Mouse (Mus musculus) MEL (cell line): ENCODE measurements around the gene Tmtc1. TPM values are rescaled to one million over a fixed set of nuclear protein-coding genes. Genes with fewer than 3 reads are reported as not detected.
A peak's percentile ranks its signal among the peaks of the same experiment; 100 is the strongest.

Source experiments
- DNase-seq: peaks from one replicate; pipeline ENCODE4 v3.0.0; 2011; ENCODE audit warnings: low read depth, low spot score
- H3K27ac ChIP-seq: 2 replicates; pipeline ENCODE4 v1.5.1; 2012; ENCODE audit warnings: low read depth, mild to moderate bottlenecking, control low read depth, low read length, moderate library complexity; ENCODE audit not compliant: control insufficient read depth
- H3K27me3 ChIP-seq, 2 experiments: fragments of 150-350 bp in 1 of 2; sonication (generic) in 1 of 2; 2 replicates each; pipeline ENCODE4 v1.6.1; 2012; ENCODE audit warnings: low read length in 2 of 2, mild to moderate bottlenecking in 2 of 2, improper control_type of control experiment in 1 of 2, moderate library complexity in 1 of 2; ENCODE audit not compliant: insufficient read depth in 2 of 2, control insufficient read depth in 1 of 2
- H3K36me3 ChIP-seq, 2 experiments: 2 replicates each; pipeline ENCODE4 v1.6.1; 2012 to 2014; ENCODE audit warnings: low read length in 2 of 2, improper control_type of control experiment in 1 of 2, inconsistent platforms in 1 of 2, mild to moderate bottlenecking in 1 of 2; ENCODE audit not compliant: insufficient read depth in 2 of 2, control insufficient read depth in 1 of 2
- H3K4me1 ChIP-seq, 2 experiments: fragments of 150-350 bp in 1 of 2; sonication (generic) in 1 of 2; 2 replicates each; pipeline ENCODE4 v1.6.1; 2012; ENCODE audit warnings: low read length in 2 of 2, improper control_type of control experiment in 1 of 2, mild to moderate bottlenecking in 1 of 2; ENCODE audit not compliant: insufficient read depth in 2 of 2, control insufficient read depth in 1 of 2
- H3K4me3 ChIP-seq, 2 experiments: fragments of 150-350 bp in 1 of 2; sonication (generic) in 1 of 2; 2 replicates each; pipeline ENCODE4 v1.5.1; 2012; ENCODE audit warnings: low read depth in 2 of 2, low read length in 2 of 2, mild to moderate bottlenecking in 2 of 2, moderate library complexity in 2 of 2, control low read depth in 1 of 2, improper control_type of control experiment in 1 of 2; ENCODE audit not compliant: control insufficient read depth in 1 of 2, insufficient read depth in 1 of 2
- H3K79me2 ChIP-seq: 2 replicates; pipeline ENCODE4 v1.6.1; 2012; ENCODE audit warnings: mild to moderate bottlenecking, low read length, moderate library complexity; ENCODE audit not compliant: control insufficient read depth, poor library complexity, insufficient read depth
- H3K9ac ChIP-seq: 2 replicates; pipeline ENCODE4 v1.6.1; 2012; ENCODE audit warnings: low read depth, mild to moderate bottlenecking, control low read depth, low read length, moderate library complexity; ENCODE audit not compliant: control insufficient read depth, poor library complexity, severe bottlenecking
- H3K9me3 ChIP-seq: fragments of 150-350 bp; sonication (generic); replicated peaks from 2 replicates; pipeline ENCODE4 v1.6.1; 2012; ENCODE audit warnings: mild to moderate bottlenecking, low read length, improper control_type of control experiment, moderate library complexity; ENCODE audit not compliant: insufficient read depth
- BHLHE40 ChIP-seq: IDR thresholded peaks from 2 replicates; pipeline ENCODE4 v1.6.1; 2012; ENCODE audit warnings: low read depth, mild to moderate bottlenecking, inconsistent platforms, low read length, improper control_type of control experiment, borderline replicate concordance
- CHD2 ChIP-seq: IDR thresholded peaks from 2 replicates; pipeline ENCODE4 v1.6.1; 2011; ENCODE audit warnings: low read length, improper control_type of control experiment
- CTCF ChIP-seq, 3 experiments: IDR thresholded peaks in 2 of 3; conservative IDR thresholded peaks in 1 of 3; 2 replicates each; pipeline ENCODE4 v1.5.1; 2011 to 2012; ENCODE audit warnings: low read length in 3 of 3, low read depth in 2 of 3, mild to moderate bottlenecking in 2 of 3, improper control_type of control experiment in 1 of 3, inconsistent platforms in 1 of 3, mixed read lengths in 1 of 3, moderate library complexity in 1 of 3; ENCODE audit not compliant: control insufficient read depth in 1 of 3, insufficient read depth in 1 of 3, poor library complexity in 1 of 3, severe bottlenecking in 1 of 3
- E2F4 ChIP-seq: IDR thresholded peaks from 2 replicates; pipeline ENCODE4 v1.6.1; 2011; ENCODE audit warnings: low read depth, low read length, improper control_type of control experiment, borderline replicate concordance
- ELF1 ChIP-seq: IDR thresholded peaks from 2 replicates; pipeline ENCODE4 v1.6.1; 2014; ENCODE audit warnings: low read depth, mild to moderate bottlenecking, inconsistent platforms, low read length, improper control_type of control experiment, moderate library complexity
- ETS1 ChIP-seq: IDR thresholded peaks from 2 replicates; pipeline ENCODE4 v1.6.1; 2012; ENCODE audit warnings: low read depth, mild to moderate bottlenecking, inconsistent platforms, low read length, improper control_type of control experiment, moderate library complexity
- GABPA ChIP-seq: IDR thresholded peaks from 2 replicates; pipeline ENCODE4 v1.6.1; 2012; ENCODE audit warnings: low read depth, mild to moderate bottlenecking, inconsistent platforms, low read length, improper control_type of control experiment, moderate library complexity
- GATA1 ChIP-seq: IDR thresholded peaks from 2 replicates; pipeline ENCODE4 v1.6.1; 2011; ENCODE audit warnings: low read depth, low read length, improper control_type of control experiment
- HCFC1 ChIP-seq: IDR thresholded peaks from 2 replicates; pipeline ENCODE4 v1.6.1; 2012; ENCODE audit warnings: low read depth, mild to moderate bottlenecking, inconsistent platforms, low read length, improper control_type of control experiment, moderate library complexity
- JUND ChIP-seq: IDR thresholded peaks from 2 replicates; pipeline ENCODE4 v1.6.1; 2011; ENCODE audit warnings: low read depth, mild to moderate bottlenecking, improper control_type of control experiment, low read length
- KAT2A ChIP-seq: conservative IDR thresholded peaks from 2 replicates; pipeline ENCODE4 v1.6.1; 2012; ENCODE audit warnings: low read depth, low read length, improper control_type of control experiment, inconsistent platforms
- MAFK ChIP-seq: IDR thresholded peaks from 2 replicates; pipeline ENCODE4 v1.6.1; 2011; ENCODE audit warnings: low read depth, mild to moderate bottlenecking, low read length, improper control_type of control experiment, borderline replicate concordance
- MAZ ChIP-seq: IDR thresholded peaks from 2 replicates; pipeline ENCODE4 v1.6.1; 2012; ENCODE audit warnings: low read depth, mild to moderate bottlenecking, inconsistent platforms, low read length, improper control_type of control experiment
- MEF2A ChIP-seq: IDR thresholded peaks from 2 replicates; pipeline ENCODE4 v1.6.1; 2014; ENCODE audit warnings: low read depth, mild to moderate bottlenecking, inconsistent platforms, low read length, improper control_type of control experiment; ENCODE audit not compliant: poor library complexity, insufficient replicate concordance, severe bottlenecking; ENCODE audit errors: extremely low read depth
- MXI1 ChIP-seq: IDR thresholded peaks from 2 replicates; pipeline ENCODE4 v1.6.1; 2011; ENCODE audit warnings: mild to moderate bottlenecking, low read depth, low read length, improper control_type of control experiment
- MYC ChIP-seq: IDR thresholded peaks from 2 replicates; pipeline ENCODE4 v1.6.1; 2011; ENCODE audit warnings: low read depth, mild to moderate bottlenecking, low read length, improper control_type of control experiment, moderate library complexity
- NRF1 ChIP-seq: IDR thresholded peaks from 2 replicates; pipeline ENCODE4 v1.6.1; 2014; ENCODE audit warnings: low read depth, mild to moderate bottlenecking, inconsistent platforms, low read length, improper control_type of control experiment, moderate library complexity; ENCODE audit not compliant: poor library complexity, insufficient read depth, severe bottlenecking
- POLR2AphosphoS2 ChIP-seq: IDR thresholded peaks from 2 replicates; pipeline ENCODE4 v1.6.1; 2011; ENCODE audit warnings: low read length, improper control_type of control experiment
- POLR2AphosphoS5 ChIP-seq: IDR thresholded peaks from 2 replicates; pipeline ENCODE4 v1.6.1; 2012; ENCODE audit warnings: low read depth, borderline replicate concordance, mild to moderate bottlenecking, inconsistent platforms, low read length, moderate library complexity, mixed read lengths
- RCOR1 ChIP-seq: IDR thresholded peaks from 2 replicates; pipeline ENCODE4 v1.6.1; 2012; ENCODE audit warnings: low read depth, mild to moderate bottlenecking, inconsistent platforms, low read length, improper control_type of control experiment
- SMC3 ChIP-seq: IDR thresholded peaks from 2 replicates; pipeline ENCODE4 v1.6.1; 2011; ENCODE audit warnings: low read depth, low read length, improper control_type of control experiment
- TAL1 ChIP-seq: IDR thresholded peaks from 2 replicates; pipeline ENCODE4 v1.6.1; 2012; ENCODE audit warnings: mild to moderate bottlenecking, inconsistent platforms, low read length, moderate library complexity, mixed read lengths
- TBP ChIP-seq: IDR thresholded peaks from 2 replicates; pipeline ENCODE4 v1.8.0; 2011; ENCODE audit warnings: low read depth, low read length, improper control_type of control experiment
- TCF12 ChIP-seq: IDR thresholded peaks from 2 replicates; pipeline ENCODE4 v1.6.1; 2014; ENCODE audit warnings: low read depth, mild to moderate bottlenecking, inconsistent platforms, low read length, improper control_type of control experiment, moderate library complexity
- UBTF ChIP-seq: IDR thresholded peaks from 2 replicates; pipeline ENCODE4 v1.6.1; 2012; ENCODE audit warnings: low read depth, mild to moderate bottlenecking, inconsistent platforms, low read length, improper control_type of control experiment, moderate library complexity, borderline replicate concordance; ENCODE audit not compliant: insufficient read depth
- USF1 ChIP-seq: IDR thresholded peaks from 2 replicates; pipeline ENCODE4 v1.6.1; 2014; ENCODE audit warnings: low read depth, mild to moderate bottlenecking, inconsistent platforms, low read length, improper control_type of control experiment, moderate library complexity
- ZC3H11A ChIP-seq: IDR thresholded peaks from 2 replicates; pipeline ENCODE4 v1.6.1; 2012; ENCODE audit warnings: low read depth, mild to moderate bottlenecking, inconsistent platforms, low read length, improper control_type of control experiment
- ZKSCAN1 ChIP-seq: IDR thresholded peaks from 2 replicates; pipeline ENCODE4 v1.6.1; 2012; ENCODE audit warnings: low read depth, mild to moderate bottlenecking, inconsistent platforms, low read length, improper control_type of control experiment, moderate library complexity
- ZMIZ1 ChIP-seq: IDR thresholded peaks from 2 replicates; pipeline ENCODE4 v1.6.1; 2012; ENCODE audit warnings: low read depth, mild to moderate bottlenecking, inconsistent platforms, low read length, improper control_type of control experiment, moderate library complexity
- polyA plus RNA-seq, 2 experiments: library from polyadenylated mRNA; stranded (reverse) in 1 of 2; unstranded in 1 of 2; fragments of >175 nt in 1 of 2; fragments of >200 nt in 1 of 2; gene quantifications; 2 replicates each; pipeline versions ENCODE4 v1.2.1 to v1.2.4; 2012; ENCODE audit warnings: low replicate concordance in 2 of 2, low read depth in 1 of 2; ENCODE audit not compliant: insufficient read length in 2 of 2, insufficient read depth in 1 of 2, missing spikeins in 1 of 2
- total RNA-seq: library from RNA; depleted of rRNA; stranded (reverse); fragments of 300-350 nt; gene quantifications from 2 replicates; pipeline ENCODE4 v1.2.3, GENCODE M21; 2012

The Tmtc1 gene
- total and polyA plus RNA-seq, 3 experiments, result 0.03 TPM; not detected in 2

DNA sequence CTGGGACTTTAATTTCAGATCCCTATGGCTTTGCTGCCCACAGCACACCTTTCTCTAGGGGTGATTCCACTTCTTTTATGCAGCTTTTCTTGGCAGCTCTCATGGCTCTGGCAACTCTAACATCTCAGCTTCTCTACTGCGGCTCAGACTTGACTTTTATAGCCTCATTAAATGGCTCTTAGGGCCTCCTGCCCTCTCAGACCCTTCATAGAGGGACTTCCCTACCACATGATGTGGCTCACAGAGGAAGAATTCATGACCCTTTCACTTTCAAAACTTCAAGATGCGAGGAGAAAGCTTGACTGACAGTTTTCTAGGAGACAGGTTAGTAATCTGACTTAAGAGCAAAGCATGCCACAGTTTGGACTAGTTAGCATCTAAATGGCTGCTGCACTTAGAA, 221.5 kb downstream of the Tmtc1 start:
- H3K9ac ChIP-seq, result no peak overlapping the region
- no peaks in the 10 kb centered on the region for H3K27me3 ChIP-seq
- DNase-seq, result no peak
- H3K27ac ChIP-seq, result no peak overlapping the region
- H3K36me3 ChIP-seq, result peaks cover 0 to 25% of the 10 kb centered on the region in 2 experiments; a peak in 2 of 4 replicates
- H3K9me3 ChIP-seq, result no peaks in the 10 kb centered on the region
- H3K4me1 ChIP-seq, result peaks cover 9 to 13% of the 10 kb centered on the region in 2 experiments
- no peak for TF ChIP-seq MAFK
- no peak for TF ChIP-seq ZKSCAN1
- no peak for TF ChIP-seq MEF2A
- no peak overlapping the region for H3K4me3 ChIP-seq
- no peaks in the 10 kb centered on the region for H3K79me2 ChIP-seq

DNA sequence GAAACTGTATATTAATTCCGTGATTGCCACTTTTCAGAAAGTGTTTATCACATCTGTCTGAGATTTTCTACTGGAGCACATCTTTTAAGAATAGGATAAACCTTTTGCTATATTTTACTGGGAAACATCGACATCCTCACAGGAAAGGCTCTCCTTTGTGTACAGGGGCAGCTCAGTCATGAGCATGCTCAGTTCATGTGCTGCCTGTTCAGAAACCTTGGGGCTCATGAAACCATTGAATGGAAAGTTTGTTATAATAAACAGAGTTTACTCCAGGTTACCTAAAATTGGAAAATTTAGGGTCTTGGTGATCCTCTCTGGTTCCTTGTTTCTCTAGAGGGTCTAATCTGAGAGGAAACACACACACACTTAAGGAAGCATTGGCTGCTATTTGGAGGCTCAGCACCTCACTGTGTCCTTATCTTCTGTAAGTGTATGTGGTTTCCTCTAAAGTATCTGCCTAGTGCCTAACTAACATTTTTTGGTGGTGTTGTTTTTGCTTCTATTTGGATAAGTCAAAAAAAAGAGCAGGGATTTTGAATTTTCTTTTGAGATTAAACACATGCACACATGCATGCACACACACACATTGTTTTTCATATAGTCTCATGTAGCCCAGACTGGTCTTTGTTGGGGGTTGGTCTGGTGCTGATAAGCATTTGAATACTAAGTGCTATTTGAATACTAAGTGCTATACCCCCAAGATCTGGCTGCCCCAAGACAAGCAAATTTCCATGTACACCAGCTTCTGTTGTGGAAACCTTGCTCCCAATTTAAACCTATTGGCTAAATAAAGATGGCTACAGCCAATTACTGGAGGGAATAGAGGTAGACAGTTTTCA, 225.7 kb downstream of the Tmtc1 start:
- peaks cover 11 to 20% of the 10 kb centered on the region in 2 experiments for H3K4me1 ChIP-seq
- TF ChIP-seq RCOR1 (peak; percentile 91), KAT2A (no peak), HCFC1 (0 out of 2 replicates have a peak, but pooled peaks have one; percentile 31), NRF1 (peak; percentile 58; the same call in 1 of the 2 replicates), TBP (peak; percentile 56; the same call in 1 of the 2 replicates), TCF12 (peak; percentile 90), ELF1 (no peak), ETS1 (peak; percentile 81), MAZ (no peak), JUND (no peak), MYC (peak; percentile 44; the same call in 1 of the 2 replicates), UBTF (no peak), GATA1 (peak; percentile 94), E2F4 (no peak), SMC3 (no peak), CHD2 (no peak), TAL1 (peak; percentile 83), POLR2AphosphoS5 (no peak), ZKSCAN1 (no peak), POLR2AphosphoS2 (no peak), GABPA (no peak), MAFK (no peak), ZMIZ1 (no peak), ZC3H11A (no peak), USF1 (no peak), CTCF (IDR thresholded peaks at IDR 0.05 in 2 of 3, conservative IDR thresholded peaks at IDR 0.05 in 1 of 3; ENCODE audit: control insufficient read depth in 1 of 3, insufficient read depth in 1 of 3, low read depth in 2 of 3, low read length in 3 of 3, poor library complexity in 1 of 3, severe bottlenecking in 1 of 3) (no peak), MXI1 (no peak; the same call in 1 of the 2 replicates), BHLHE40 (no peak; the same call in 1 of the 2 replicates)

More for the DNA sequence above, 225.7 kb downstream of the Tmtc1 start:
- H3K79me2 ChIP-seq, result no peaks in the 10 kb centered on the region
- H3K36me3 ChIP-seq, result peaks cover 0 to 40% of the 10 kb centered on the region in 2 experiments; a peak in 2 of 4 replicates
- no peak overlapping the region for H3K4me3 ChIP-seq
- DNase-seq, result peak; percentile 85
- H3K27ac ChIP-seq, result peak overlapping the region; percentile 67
- no peaks in the 10 kb centered on the region for H3K27me3 ChIP-seq
- no peak overlapping the region for H3K9ac ChIP-seq
- H3K9me3 ChIP-seq, result no peaks in the 10 kb centered on the region
